Mouse (Mus musculus) midbrain, postnatal 0 days (tissue): Measurements from ENCODE around the gene Elovl5. TPM values are rescaled to one million over a fixed set of nuclear protein-coding genes. Genes with fewer than 3 reads are reported as not detected.

Experiments used
- ATAC-seq: fragments of 200-750 bp; cut with Nextera tagmentation; 2 replicates; pipeline ENCODE4 v1.8.0; 2017; ENCODE audit warnings: moderate number of reproducible peaks, mild to moderate bottlenecking, moderate TSS enrichment, moderate library complexity; ENCODE audit not compliant: low FRiP score
- DNase-seq: peaks from one replicate; pipeline ENCODE4 v3.0.0-alpha.2; 2015; ENCODE audit warnings: low spot score
- H3K27ac ChIP-seq: fragments of 300-500 bp; sonication (generic); 2 replicates; pipeline ENCODE4 v1.5.1; 2014; ENCODE audit warnings: low read depth, mild to moderate bottlenecking, low read length, mixed read lengths
- H3K27me3 ChIP-seq: fragments of 300-500 bp; sonication (generic); 2 replicates; pipeline ENCODE4 v1.6.1; 2014; ENCODE audit warnings: low read length, control low read depth, mixed read lengths; ENCODE audit not compliant: insufficient read depth
- H3K36me3 ChIP-seq: fragments of 300-500 bp; sonication (generic); 2 replicates; pipeline ENCODE4 v1.6.1; 2014; ENCODE audit warnings: low read length, control low read depth, mixed read lengths; ENCODE audit not compliant: insufficient read depth
- H3K4me1 ChIP-seq: fragments of 300-500 bp; sonication (generic); 2 replicates; pipeline ENCODE4 v1.6.1; 2014; ENCODE audit warnings: mild to moderate bottlenecking, control low read depth, antibody characterized with exemption, low read length, mixed read lengths; ENCODE audit not compliant: insufficient read depth
- H3K4me2 ChIP-seq: fragments of 300-500 bp; sonication (generic); 2 replicates; pipeline ENCODE4 v1.6.1; 2014; ENCODE audit warnings: low read depth, mild to moderate bottlenecking, low read length, mixed read lengths; ENCODE audit not compliant: poor library complexity, severe bottlenecking
- H3K4me3 ChIP-seq: fragments of 300-500 bp; sonication (generic); 2 replicates; pipeline ENCODE4 v1.5.1; 2014; ENCODE audit warnings: low read depth, mild to moderate bottlenecking, low read length, moderate library complexity
- H3K9ac ChIP-seq: fragments of 300-500 bp; sonication (generic); replicated peaks from 2 replicates; pipeline ENCODE4 v1.6.1; 2014; ENCODE audit warnings: mild to moderate bottlenecking, low read length, moderate library complexity, mixed read lengths; ENCODE audit not compliant: poor library complexity, severe bottlenecking
- H3K9me3 ChIP-seq: fragments of 300-500 bp; sonication (generic); 2 replicates; pipeline ENCODE4 v1.6.1; 2016; ENCODE audit warnings: low read length, control low read depth
- CTCF ChIP-seq: IDR thresholded peaks from 2 replicates; pipeline ENCODE4 v1.5.1; 2016; ENCODE audit warnings: antibody characterized with exemption, mild to moderate bottlenecking
- WGBS: fragments of 180-500 bp; shearing (Covaris S2); extraction: QIAGEN DNeasy Blood & Tissue Kit; methylation state at CpG from one replicate; pipeline ENCODE4 v1.1.7; 2014; 5-methylcytosine and 5-hydroxymethylcytosine counted together
- polyA plus RNA-seq: library from polyadenylated mRNA; unstranded; fragments of >200 nt; fragmentation: Nextera tagmentation; extraction: Ambion mirVana; gene quantifications from 2 replicates; pipeline ENCODE4 v1.2.1, GENCODE M21; 2015
- total RNA-seq: library from RNA; depleted of rRNA; stranded (reverse); fragments of >200 nt; gene quantifications from 2 replicates; pipeline ENCODE4 v1.2.3, GENCODE M21; 2014

Elovl5 gene
- total and polyA plus RNA-seq, 2 experiments from 2014 or later = 58.4 to 80.0 TPM

DNA sequence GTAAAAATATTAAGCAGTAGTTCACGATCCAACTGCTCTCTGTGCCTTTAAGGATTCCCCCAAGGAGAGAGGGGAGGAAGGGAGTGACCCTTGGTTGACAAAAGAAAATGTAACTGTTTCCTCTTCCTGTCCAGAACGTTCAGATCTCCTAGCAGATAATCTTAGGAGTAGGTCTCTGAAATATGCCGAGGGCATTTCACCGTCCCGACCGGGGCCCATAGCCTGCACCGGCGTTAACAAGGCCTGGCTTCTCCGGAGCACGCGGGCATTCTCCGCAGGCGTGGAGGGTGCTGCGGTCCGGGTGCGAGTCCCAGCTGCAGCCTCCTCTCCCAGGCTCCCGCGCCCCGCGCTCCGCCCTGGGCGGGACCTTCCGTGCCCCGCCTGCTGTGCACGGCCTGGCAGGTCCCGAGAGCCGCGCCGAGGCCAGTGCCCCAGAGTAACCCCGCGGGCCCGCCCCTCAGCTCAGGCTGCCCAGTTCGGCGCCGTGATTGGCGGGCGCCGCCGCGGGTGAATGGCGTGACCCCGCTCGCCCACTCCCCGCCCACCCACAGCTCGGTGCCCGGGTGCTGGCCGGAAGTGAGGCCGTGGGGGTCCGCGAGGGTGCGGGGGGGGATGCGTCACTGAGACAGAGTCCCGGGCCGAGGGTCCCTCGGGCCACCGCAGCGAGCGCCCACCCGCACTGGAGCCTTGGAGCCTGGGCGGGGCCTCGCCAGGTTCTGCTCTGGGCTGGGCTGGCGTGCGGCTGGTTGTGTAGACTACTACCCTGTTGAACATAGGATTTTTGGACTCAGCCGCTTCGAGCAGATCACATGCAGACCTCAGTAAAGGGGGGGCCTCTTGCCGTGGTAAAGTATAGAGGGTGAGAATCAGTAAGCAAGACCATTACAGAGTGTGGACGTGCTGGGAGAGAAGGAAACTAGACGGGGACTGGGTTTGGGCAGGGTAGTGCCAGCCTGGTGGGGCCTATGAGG, 6.6 kb upstream of the Elovl5 start:
- no peaks in the 10 kb centered on the region for H3K4me1 ChIP-seq
- peak overlapping the region; percentile 57 for H3K4me3 ChIP-seq
- DNase-seq (peak; percentile 87), ATAC-seq (peak; percentile 97)
- under 1% methylated on average over 67 of the region's 68 CpGs for WGBS
- H3K27ac ChIP-seq = peak overlapping the region; percentile 86
- H3K36me3 ChIP-seq = no peaks in the 10 kb centered on the region
- no peak for TF ChIP-seq CTCF
- peak overlapping the region; percentile 64 for H3K4me2 ChIP-seq
- peak overlapping the region; percentile 74 for H3K9ac ChIP-seq
- H3K9me3 ChIP-seq = no peaks in the 10 kb centered on the region
- no peaks in the 10 kb centered on the region for H3K27me3 ChIP-seq

DNA sequence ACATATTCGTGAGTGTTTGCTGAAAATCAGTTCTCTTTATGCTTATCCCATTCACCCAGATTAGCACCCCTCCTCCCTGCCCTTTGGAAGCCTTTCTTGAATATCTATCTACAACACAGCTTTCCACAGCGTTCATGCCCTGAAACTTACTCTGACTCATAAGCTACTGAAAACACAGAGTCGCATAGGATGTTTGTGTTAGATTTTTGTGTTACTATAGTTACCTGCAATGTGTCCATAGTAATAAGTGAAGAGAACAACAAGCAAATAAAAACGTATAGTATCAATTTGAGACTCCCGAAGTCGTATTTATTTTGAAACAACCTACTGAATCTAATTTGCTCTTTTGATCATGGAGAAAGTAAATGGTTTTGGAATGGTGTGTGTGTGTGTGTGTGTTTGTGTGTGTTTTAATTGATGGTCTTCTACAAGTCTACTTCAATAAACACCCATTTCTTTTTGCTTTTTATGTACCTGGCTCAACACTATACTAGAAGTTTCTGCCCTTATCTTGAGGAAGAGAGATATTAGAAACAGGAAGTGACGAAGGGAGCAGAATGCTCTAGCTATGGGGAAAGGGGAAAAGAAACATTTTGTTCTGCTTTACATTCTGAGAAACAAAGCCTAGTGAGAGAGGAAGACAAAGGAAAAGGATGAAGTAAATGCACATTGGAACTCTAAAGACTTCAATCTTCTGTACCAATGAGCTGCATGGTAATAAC, 5.5 kb upstream of the Elovl5 start:
- H3K9ac ChIP-seq = no peak overlapping the region
- H3K4me3 ChIP-seq = peak overlapping the region; percentile 57
- WGBS = 49% methylated on average over 7 of the region's 7 CpGs
- no peaks in the 10 kb centered on the region for H3K36me3 ChIP-seq
- H3K27me3 ChIP-seq = no peaks in the 10 kb centered on the region
- peak overlapping the region; percentile 86; the same call in 1 of the 2 replicates for H3K27ac ChIP-seq
- TF ChIP-seq CTCF = no peak
- peak overlapping the region; percentile 64 for H3K4me2 ChIP-seq
- ATAC-seq (no peak), DNase-seq (no peak)
- H3K9me3 ChIP-seq = no peaks in the 10 kb centered on the region
- H3K4me1 ChIP-seq = no peaks in the 10 kb centered on the region

DNA sequence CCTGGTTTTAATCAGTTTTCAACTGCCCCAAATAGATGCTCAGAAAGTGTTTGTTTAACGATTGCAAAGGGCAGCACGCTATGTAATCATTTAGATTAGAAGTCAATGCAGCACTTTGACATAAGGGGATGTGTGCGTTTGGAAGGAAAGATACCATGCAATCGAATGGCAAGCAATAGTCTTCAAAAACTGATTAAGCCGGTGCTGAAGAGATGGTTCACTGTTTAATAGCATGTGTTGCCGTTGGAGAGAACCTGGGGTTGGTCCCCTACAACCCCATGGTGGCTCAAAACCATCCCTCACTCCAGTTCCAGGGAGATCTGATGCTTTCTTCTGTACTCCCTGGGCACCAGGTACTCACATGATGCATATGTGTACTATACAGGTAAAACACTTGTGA, 4.9 kb upstream of the Elovl5 start:
- ATAC-seq (no peak), DNase-seq (no peak)
- no peak overlapping the region for H3K4me2 ChIP-seq
- H3K36me3 ChIP-seq = no peaks in the 10 kb centered on the region
- no peaks in the 10 kb centered on the region for H3K27me3 ChIP-seq
- no peaks in the 10 kb centered on the region for H3K4me1 ChIP-seq
- H3K9me3 ChIP-seq = no peaks in the 10 kb centered on the region
- WGBS = 87% methylated on average over 6 of the region's 6 CpGs
- no peak overlapping the region for H3K9ac ChIP-seq
- no peak overlapping the region for H3K4me3 ChIP-seq
- no peak for TF ChIP-seq CTCF
- no peak overlapping the region for H3K27ac ChIP-seq

DNA sequence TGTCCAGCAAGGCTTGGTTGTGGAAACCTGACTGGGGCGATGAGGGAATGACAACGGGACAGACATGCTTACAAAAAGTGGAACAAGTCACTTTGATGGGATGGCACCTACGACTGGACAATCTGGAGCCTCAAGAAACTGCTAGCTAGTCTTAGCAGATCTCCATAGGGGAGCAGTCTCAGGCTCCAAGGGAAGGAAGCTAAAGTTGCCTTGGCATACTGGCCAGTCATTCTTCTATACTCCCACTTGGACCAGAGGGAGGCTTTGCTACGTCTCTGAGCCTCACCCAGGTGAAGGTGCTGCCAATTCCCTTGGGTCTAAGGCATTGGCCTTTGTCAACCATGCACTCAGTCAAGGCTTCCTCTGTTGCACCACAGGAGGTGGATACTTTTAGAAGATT, 2.5 kb upstream of the Elovl5 start:
- H3K4me2 ChIP-seq = no peak overlapping the region
- H3K9me3 ChIP-seq = no peaks in the 10 kb centered on the region
- peaks cover 5% of the 10 kb centered on the region; the same call in 1 of the 2 replicates for H3K4me1 ChIP-seq
- H3K27me3 ChIP-seq = no peaks in the 10 kb centered on the region
- no peak overlapping the region for H3K9ac ChIP-seq
- TF ChIP-seq CTCF = no peak
- no peak overlapping the region for H3K27ac ChIP-seq
- ATAC-seq (no peak), DNase-seq (no peak)
- H3K4me3 ChIP-seq = no peak overlapping the region
- H3K36me3 ChIP-seq = no peaks in the 10 kb centered on the region
- 72% methylated on average over 4 of the region's 4 CpGs for WGBS

DNA sequence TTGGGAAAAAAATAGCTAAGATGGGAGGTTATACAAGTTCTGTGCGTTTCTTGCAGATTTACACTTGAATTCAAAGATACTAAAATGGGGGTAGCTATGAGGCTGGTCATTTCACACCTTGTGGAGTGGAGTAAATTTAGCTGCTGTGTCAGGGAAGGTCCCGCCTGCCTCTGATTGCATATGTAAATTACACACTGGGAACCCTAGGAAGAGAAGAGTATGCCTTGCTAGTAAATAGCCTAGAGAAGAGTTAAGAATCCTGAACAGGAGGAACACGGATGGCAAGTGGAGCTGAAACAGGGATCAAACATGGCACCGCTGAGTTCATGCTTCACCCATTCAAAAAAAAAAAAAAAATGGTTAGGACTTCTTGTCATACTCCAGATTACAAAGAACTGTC, 1.4 kb upstream of the Elovl5 start:
- Histone ChIP-seq H3K27ac (no peak overlapping the region), H3K4me3 (no peak overlapping the region), H3K4me2 (no peak overlapping the region), H3K36me3 (no peaks in the 10 kb centered on the region), H3K9ac (no peak overlapping the region), H3K27me3 (no peaks in the 10 kb centered on the region), H3K9me3 (no peaks in the 10 kb centered on the region), H3K4me1 (peaks cover 5% of the 10 kb centered on the region; the same call in 1 of the 2 replicates)
- no peak for TF ChIP-seq CTCF
- ATAC-seq (no peak), DNase-seq (no peak)
- 57% methylated on average over 4 of the region's 4 CpGs for WGBS
